Mouse (Mus musculus) large intestine, adult 2 months (tissue): ENCODE measurements around the gene 1700001C02Rik. TPM values are rescaled to one million over a fixed set of nuclear protein-coding genes. Genes with fewer than 3 reads are reported as not detected.

Source experiments
- polyA plus RNA-seq: library from polyadenylated mRNA; depleted of rRNA; stranded (reverse); fragments of >200 nt; gene quantifications from 2 replicates; pipeline ENCODE4 v1.2.3, GENCODE M21; 2012; rRNA removed

Gene 1700001C02Rik
- polyA plus RNA-seq, 1 experiment: not detected

Other genes starting within 250 kb of the 1700001C02Rik start
- 44.8 and 103 TPM in 2 replicates for gene Selenoi, start 233.5 kb upstream of the 1700001C02Rik start, polyA plus RNA-seq
- 0.36 and 0.48 TPM in 2 replicates for gene Drc1, start 184.7 kb upstream of the 1700001C02Rik start, polyA plus RNA-seq
- gene Otof, start 4.1 kb upstream of the 1700001C02Rik start, polyA plus RNA-seq: 0.04 and 0.14 TPM in 2 replicates
- gene Cib4, start 79.8 kb downstream of the 1700001C02Rik start, polyA plus RNA-seq: not detected in 2 replicates
- 11.4 and 12.4 TPM in 2 replicates for gene Kcnk3, start 122.1 kb downstream of the 1700001C02Rik start, polyA plus RNA-seq
- 49.1 and 76.1 TPM in 2 replicates for gene Slc35f6, start 181.9 kb downstream of the 1700001C02Rik start, polyA plus RNA-seq
- 53.2 and 53.8 TPM in 2 replicates for gene Cenpa, start 200.7 kb downstream of the 1700001C02Rik start, polyA plus RNA-seq
- gene Dpysl5, start 245.5 kb downstream of the 1700001C02Rik start, polyA plus RNA-seq: 0.70 and 0.92 TPM in 2 replicates